Mouse (Mus musculus): ENCODE measurements around the gene Ints7. TPM values are rescaled to one million over a fixed set of nuclear protein-coding genes. Genes with fewer than 3 reads are reported as not detected.

The Ints7 gene
- polyA plus RNA-seq, 1 experiment, result 37.1 TPM

- no peak overlapping the region for H3K4me3 ChIP-seq (ENCODE audit: insufficient read depth, low read length)
- H3K27ac ChIP-seq (ENCODE audit: insufficient read depth, low read length), result no peak overlapping the region
- no peaks in the 10 kb centered on the region for H3K4me1 ChIP-seq (ENCODE audit: control insufficient read depth, insufficient read depth, low read length)
- no peak for TF ChIP-seq POLR2A (IDR thresholded peaks at IDR 0.05; ENCODE audit: low read depth, low read length)
- TF ChIP-seq CTCF (IDR thresholded peaks at IDR 0.05; ENCODE audit: borderline replicate concordance, insufficient read depth, low read length), result no peak
These were observed 65.4 kb downstream of the Ints7 start for GRCm38 (mm10) chr1:191640848-191641247.

GRCm38 (mm10) chr1:191641438-191641837 is 66.0 kb downstream of the Ints7 start:
- H3K27ac ChIP-seq (ENCODE audit: insufficient read depth, low read length), result no peak overlapping the region
- TF ChIP-seq POLR2A (IDR thresholded peaks at IDR 0.05; ENCODE audit: low read depth, low read length) (no peak), CTCF (IDR thresholded peaks at IDR 0.05; ENCODE audit: borderline replicate concordance, insufficient read depth, low read length) (no peak)
- H3K4me3 ChIP-seq (ENCODE audit: insufficient read depth, low read length), result no peak overlapping the region
- no peaks in the 10 kb centered on the region for H3K4me1 ChIP-seq (ENCODE audit: control insufficient read depth, insufficient read depth, low read length)

GRCm38 (mm10) chr1:191642903-191643302 is 67.5 kb downstream of the Ints7 start:
- Histone ChIP-seq H3K4me1 (ENCODE audit: control insufficient read depth, insufficient read depth, low read length) (no peaks in the 10 kb centered on the region), H3K27ac (ENCODE audit: insufficient read depth, low read length) (no peak overlapping the region), H3K4me3 (ENCODE audit: insufficient read depth, low read length) (no peak overlapping the region)
- TF ChIP-seq CTCF (IDR thresholded peaks at IDR 0.05; ENCODE audit: borderline replicate concordance, insufficient read depth, low read length) (no peak), POLR2A (IDR thresholded peaks at IDR 0.05; ENCODE audit: low read depth, low read length) (no peak)

DNA sequence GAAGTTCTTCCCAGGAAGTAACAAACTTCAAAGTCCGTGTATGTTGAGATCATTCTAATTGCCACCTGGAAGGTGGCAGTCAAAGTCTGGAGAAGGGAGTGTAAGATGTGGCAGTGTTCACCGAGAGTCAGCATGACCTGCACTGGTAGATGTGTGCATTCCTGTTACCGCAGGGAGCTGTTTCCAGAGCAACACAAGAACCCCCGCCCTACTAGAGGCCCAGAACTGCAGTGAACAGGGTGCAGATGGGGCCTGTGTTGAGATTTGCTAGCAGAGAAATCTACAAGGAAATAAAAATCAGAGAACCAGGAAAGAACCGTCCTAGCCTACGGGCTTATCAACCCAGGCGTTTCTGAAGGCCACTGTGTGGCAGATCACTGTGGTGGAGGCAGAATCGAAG is 70.5 kb downstream of the Ints7 start:
- Histone ChIP-seq H3K27ac (ENCODE audit: insufficient read depth, low read length) (no peak overlapping the region), H3K4me3 (ENCODE audit: insufficient read depth, low read length) (no peak overlapping the region), H3K4me1 (ENCODE audit: control insufficient read depth, insufficient read depth, low read length) (no peaks in the 10 kb centered on the region)
- TF ChIP-seq POLR2A (IDR thresholded peaks at IDR 0.05; ENCODE audit: low read depth, low read length) (no peak), CTCF (IDR thresholded peaks at IDR 0.05; ENCODE audit: borderline replicate concordance, insufficient read depth, low read length) (no peak)

- no peak for TF ChIP-seq CTCF (IDR thresholded peaks at IDR 0.05; ENCODE audit: borderline replicate concordance, insufficient read depth, low read length)
- TF ChIP-seq POLR2A (IDR thresholded peaks at IDR 0.05; ENCODE audit: low read depth, low read length), result no peak
- no peaks in the 10 kb centered on the region for H3K4me1 ChIP-seq (ENCODE audit: control insufficient read depth, insufficient read depth, low read length)
These were observed 72.2 kb downstream of the Ints7 start for GRCm38 (mm10) chr1:191647590-191647989.

GRCm38 (mm10) chr1:191659441-191659840 is 84.0 kb downstream of the Ints7 start:
- peaks cover 10% of the 10 kb centered on the region for H3K4me1 ChIP-seq (ENCODE audit: control insufficient read depth, insufficient read depth, low read length)
- TF ChIP-seq POLR2A (IDR thresholded peaks at IDR 0.05; ENCODE audit: low read depth, low read length) (no peak), CTCF (IDR thresholded peaks at IDR 0.05; ENCODE audit: borderline replicate concordance, insufficient read depth, low read length) (no peak)
- H3K27ac ChIP-seq (ENCODE audit: insufficient read depth, low read length), result no peak overlapping the region
- H3K4me3 ChIP-seq (ENCODE audit: insufficient read depth, low read length), result no peak overlapping the region

More at GRCm38 (mm10) chr1:191647590-191647989, 72.2 kb downstream of the Ints7 start:
- H3K4me3 ChIP-seq (ENCODE audit: insufficient read depth, low read length), result no peak overlapping the region
- no peak overlapping the region for H3K27ac ChIP-seq (ENCODE audit: insufficient read depth, low read length)

GRCm38 (mm10) chr1:191661019-191661796 is 85.8 kb downstream of the Ints7 start:
- TF ChIP-seq CTCF (IDR thresholded peaks at IDR 0.05; ENCODE audit: borderline replicate concordance, insufficient read depth, low read length) (no peak), POLR2A (IDR thresholded peaks at IDR 0.05; ENCODE audit: low read depth, low read length) (no peak)
- H3K27ac ChIP-seq (ENCODE audit: insufficient read depth, low read length), result no peak overlapping the region
- H3K4me1 ChIP-seq (ENCODE audit: control insufficient read depth, insufficient read depth, low read length), result peaks cover 10% of the 10 kb centered on the region
- H3K4me3 ChIP-seq (ENCODE audit: insufficient read depth, low read length), result no peak overlapping the region

GRCm38 (mm10) chr1:191662178-191662898 is 86.9 kb downstream of the Ints7 start:
- no peak for TF ChIP-seq POLR2A (IDR thresholded peaks at IDR 0.05; ENCODE audit: low read depth, low read length)
- TF ChIP-seq CTCF (IDR thresholded peaks at IDR 0.05; ENCODE audit: borderline replicate concordance, insufficient read depth, low read length), result no peak
- Histone ChIP-seq H3K4me1 (ENCODE audit: control insufficient read depth, insufficient read depth, low read length) (peaks cover 10% of the 10 kb centered on the region), H3K4me3 (ENCODE audit: insufficient read depth, low read length) (no peak overlapping the region), H3K27ac (ENCODE audit: insufficient read depth, low read length) (peak overlapping the region; percentile 6; the same call in 1 of the 2 replicates)

DNA sequence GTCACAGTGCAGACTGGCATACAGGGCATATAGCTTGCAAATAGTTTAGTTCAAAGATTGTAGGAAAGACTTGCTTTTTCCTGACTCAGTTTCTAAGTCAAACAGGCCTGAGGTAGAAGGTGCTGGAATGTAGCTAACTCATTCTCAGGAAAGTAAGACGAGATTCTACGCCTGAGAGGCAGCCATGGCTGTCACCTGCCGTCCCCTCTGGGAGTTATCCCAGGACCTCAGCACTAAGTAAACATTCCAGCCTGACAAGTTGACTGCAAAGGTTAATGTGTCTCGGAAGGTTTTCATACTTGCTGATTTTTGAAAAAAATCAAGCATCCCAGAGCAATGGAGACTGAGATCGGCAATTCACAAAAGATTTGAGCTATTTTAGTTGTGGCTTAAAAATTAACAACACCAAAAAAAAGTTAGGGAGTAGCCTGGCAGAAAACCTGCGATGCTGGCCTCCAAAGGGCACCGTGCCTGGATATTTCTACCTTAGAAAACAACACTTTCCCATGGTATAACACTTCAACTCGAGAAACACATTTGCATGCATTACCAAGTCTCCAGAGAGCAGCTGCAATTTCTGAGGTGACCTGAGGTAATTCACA is 87.6 kb downstream of the Ints7 start:
- peaks cover 12% of the 10 kb centered on the region for H3K4me1 ChIP-seq (ENCODE audit: control insufficient read depth, insufficient read depth, low read length)
- TF ChIP-seq CTCF (IDR thresholded peaks at IDR 0.05; ENCODE audit: borderline replicate concordance, insufficient read depth, low read length), result no peak
- no peak for TF ChIP-seq POLR2A (IDR thresholded peaks at IDR 0.05; ENCODE audit: low read depth, low read length)
- no peak overlapping the region for H3K4me3 ChIP-seq (ENCODE audit: insufficient read depth, low read length)
- no peak overlapping the region for H3K27ac ChIP-seq (ENCODE audit: insufficient read depth, low read length)

All from embryonic fibroblast, embryonic 13.5 days (primary cell).